Mouse (Mus musculus): ENCODE measurements at regions not wholly inside any gene's neighbourhood (a gene's known extent, or its start where the extent isn't known, plus 50 kb on each side); places are given as distances from the start of the nearest gene placed in this dataset.
"Not testable (repeated sequence)": the region's sequence is repeated elsewhere in the genome, so short reads cannot be mapped to it uniquely, and the experiment has no call there.

DNA sequence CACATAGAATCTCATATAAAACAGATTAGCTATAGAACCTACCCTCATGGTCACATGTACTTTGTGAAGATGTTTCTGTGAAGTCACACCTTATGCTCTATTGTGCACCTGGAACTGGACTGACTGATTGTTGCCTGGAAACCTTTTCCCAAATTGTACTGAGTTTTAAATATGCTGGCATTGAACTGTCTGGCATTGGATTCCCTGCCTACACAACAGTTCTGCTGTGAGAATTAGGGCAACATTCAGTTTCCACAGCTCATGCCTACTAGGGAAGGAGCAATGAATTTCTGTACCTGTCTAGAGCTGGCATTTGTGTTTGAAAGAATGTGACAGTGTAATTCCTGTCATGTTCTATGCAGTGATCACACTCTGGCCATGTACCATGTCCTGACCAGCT is 60.4 kb upstream of the Poc5 start:
- DNase-seq = no peak

DNA sequence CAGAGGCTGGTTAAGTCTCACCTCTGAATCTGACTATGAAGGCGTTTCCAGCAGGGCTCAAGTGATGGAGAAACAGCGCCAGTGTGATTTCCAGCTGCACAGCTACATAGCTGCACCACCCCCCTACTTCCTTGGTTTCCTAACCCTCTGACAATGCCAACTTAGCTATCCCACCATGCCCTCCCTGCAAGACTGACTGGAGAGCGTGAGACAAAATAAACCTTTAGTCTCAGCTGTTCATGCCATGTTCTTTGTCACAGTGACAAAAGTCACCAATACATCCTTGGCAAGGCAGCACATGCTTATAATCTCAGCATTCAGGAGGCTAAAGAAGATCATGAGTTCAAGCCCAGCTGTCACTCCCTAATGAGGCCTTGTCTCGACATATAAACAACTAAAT is 63.5 kb upstream of the Poc5 start:
- no peak for DNase-seq

GRCm38 (mm10) chr13:96317161-96317560 is 70.9 kb upstream of the Poc5 start:
- not testable (repeated sequence) for DNase-seq

- no peak for DNase-seq
Observed at GRCm38 (mm10) chr13:96313241-96313640, 74.9 kb upstream of the Poc5 start.

- DNase-seq = no peak
Observed at GRCm38 (mm10) chr13:96302495-96302894, 85.6 kb upstream of the Poc5 start.

- no peak for DNase-seq
Observed at GRCm38 (mm10) chr13:96287797-96288196, 100.3 kb upstream of the Poc5 start.

DNA sequence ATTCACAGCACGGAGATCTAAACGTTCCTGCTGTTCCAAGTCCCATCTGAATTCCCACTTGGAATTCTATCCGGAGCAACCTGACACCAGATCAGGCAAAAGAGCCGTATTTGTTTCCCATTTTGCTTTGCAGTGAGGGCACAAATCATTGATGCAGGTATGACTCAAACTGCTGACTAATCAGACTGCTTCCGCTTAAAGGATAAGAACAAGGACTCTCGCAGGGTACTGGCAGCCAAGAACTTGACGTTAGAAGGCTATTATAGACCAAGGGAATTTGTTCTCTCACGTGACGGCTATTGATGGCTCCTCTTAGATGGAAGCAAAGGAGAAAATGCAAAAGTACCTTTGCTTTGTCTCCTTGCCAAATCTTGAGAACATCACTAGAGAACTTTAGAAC is 118.1 kb upstream of the Poc5 start:
- peak; percentile 32 to 57 for DNase-seq

GRCm38 (mm10) chr13:96256001-96256400 is 123.6 kb upstream of the Sv2c start:
- no peak for DNase-seq

- DNase-seq = no peak
Observed at GRCm38 (mm10) chr13:96254391-96254790, 122.0 kb upstream of the Sv2c start.

GRCm38 (mm10) chr13:96220763-96221162 is 88.4 kb upstream of the Sv2c start:
- DNase-seq = no peak

DNA sequence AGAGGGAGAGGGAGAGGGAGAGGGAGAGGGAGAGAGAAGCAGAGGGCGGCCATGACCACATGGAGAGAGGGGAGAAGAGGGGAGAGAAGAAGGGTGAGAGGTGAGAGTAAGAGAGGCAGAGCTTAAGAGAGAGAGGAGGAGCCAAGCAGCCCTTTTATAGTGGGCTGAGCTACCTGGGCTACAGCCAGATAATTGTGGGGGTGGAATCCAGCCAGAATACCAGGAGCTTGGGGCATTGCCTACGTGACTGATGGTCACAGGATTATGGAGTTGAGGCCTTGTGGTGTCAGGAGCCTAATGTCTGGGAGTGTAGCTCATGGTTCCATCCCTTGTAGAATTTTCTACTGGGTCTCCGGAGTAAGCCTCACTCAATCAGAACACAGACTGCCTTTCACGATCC is 83.1 kb upstream of the Sv2c start:
- no peak for DNase-seq

DNA sequence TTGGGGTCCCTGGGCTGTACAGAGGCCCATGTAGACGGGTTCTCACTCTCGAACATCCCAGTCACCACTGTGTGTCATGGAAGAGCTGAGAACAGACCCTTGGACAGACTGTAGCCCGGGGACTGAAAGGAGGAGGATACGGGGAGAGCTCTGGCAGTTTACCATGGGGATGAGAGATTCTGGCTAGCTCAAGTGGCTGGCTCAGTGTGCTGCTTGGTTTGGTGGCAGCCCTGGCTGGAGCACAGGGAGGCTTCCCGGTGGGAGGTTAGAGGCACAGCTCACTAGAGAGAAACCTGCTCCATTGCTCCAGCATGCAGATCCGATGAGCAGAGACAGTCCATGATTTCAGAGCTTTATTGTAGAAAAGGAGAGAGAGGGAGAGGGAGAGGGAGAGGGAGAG is 82.7 kb upstream of the Sv2c start:
- no peak for DNase-seq

DNA sequence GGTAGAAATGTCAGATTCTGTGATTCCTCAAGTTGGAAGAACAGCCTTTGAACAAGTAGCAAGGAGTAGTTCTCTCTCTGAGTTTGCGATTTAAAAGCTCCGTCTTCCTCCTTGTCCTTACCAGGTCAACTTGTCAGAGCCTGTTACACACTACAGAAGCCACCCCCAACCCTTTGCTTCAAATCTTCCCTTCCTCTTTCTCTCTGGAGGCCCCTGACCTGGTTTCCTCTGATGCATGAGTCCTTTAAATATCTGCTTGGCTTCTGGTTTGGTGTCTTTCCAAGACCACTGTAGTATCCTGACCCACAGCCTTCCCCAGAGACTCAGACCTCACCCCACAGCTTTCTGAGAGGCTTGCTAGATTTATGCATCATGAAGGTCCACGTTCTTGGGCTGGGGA is 73.7 kb upstream of the Sv2c start:
- no peak for DNase-seq

GRCm38 (mm10) chr13:96188618-96189017 is 56.2 kb upstream of the Sv2c start:
- DNase-seq = no peak

Measured in adrenal gland, postnatal 36 days (tissue).